Mouse (Mus musculus): Measurements from ENCODE around the gene Ube3c.
A peak's percentile ranks its signal among the peaks of the same experiment; 100 is the strongest.

Ube3c gene

DNA sequence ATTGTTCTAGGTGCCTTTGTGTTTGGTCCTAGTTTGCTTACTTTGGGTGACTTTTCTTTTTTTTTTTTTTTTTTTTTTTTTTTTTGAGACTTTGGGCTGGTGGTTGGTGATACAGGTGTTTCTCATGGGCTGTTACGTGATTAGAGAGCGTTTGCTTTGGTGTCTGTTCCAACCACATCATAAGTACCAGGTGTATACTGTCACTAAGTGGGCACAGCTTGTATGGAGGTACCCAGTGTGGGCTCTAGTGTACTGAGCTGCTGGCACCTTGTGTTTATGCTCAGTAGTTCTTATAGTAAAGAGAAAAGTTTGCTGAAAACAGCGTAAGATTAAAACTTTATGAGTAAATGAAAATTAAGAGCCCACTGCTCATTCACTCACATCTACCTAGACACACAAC is 107.4 kb downstream of the Ube3c start:
- no peak for DNase-seq

DNA sequence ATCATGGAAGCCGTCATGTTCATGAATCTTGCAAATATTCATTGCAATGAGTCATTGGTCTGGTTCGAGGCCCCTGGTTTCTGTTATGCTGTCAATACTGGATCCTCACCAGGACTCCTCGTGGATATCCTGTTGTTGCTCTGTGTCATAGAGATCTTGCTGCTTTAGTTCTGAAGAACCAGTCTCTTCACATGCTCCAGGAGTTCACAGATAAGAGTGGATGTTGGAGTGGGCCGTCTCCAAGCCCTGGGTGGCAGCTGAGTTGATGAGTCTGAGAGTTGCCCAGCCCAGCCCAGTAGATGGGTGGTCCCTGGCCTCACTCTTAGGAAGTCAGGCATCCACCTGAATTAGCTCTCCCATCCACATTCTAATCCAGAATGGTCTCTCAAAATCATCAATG is 116.0 kb downstream of the Ube3c start:
- peak; percentile 73 for DNase-seq

DNA sequence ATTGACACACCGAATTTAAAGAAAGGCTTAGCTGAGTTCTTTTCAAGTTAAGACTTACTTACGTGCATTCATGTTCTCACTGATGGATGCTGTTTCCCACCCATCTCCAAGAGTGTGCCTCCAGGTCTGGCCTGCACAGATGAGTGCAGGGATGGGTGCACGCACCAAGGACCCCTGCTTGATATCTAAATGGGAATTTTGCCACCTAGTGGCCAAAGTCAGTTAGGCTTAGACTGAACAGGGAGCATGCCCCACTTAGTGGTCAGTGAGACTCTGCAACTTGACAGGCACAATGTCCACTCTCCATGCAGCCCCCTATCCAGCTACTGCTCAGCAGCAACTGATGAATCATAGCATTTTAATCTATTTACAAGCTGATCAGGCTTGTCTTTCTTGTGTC is 118.6 kb downstream of the Ube3c start:
- DNase-seq, result no peak

DNA sequence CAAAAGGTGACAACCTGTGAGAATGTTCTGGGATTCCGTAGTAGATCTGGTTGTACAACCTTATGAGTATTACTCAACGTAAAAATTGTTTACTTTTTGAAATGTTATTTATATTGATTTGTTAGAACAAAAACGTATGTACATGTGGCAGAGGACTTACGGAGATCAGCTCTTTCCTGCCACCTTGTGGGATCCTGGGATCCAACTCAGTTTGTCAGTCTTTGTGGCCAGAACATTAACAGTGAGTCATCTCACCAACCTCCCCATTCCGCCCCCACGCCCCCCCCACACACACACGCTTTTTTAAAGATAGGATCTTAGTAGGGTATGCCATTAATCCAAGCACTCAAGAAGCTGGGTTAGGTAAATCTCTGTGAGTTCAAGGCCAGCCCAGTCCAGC is 119.3 kb downstream of the Ube3c start:
- DNase-seq, result no peak

DNA sequence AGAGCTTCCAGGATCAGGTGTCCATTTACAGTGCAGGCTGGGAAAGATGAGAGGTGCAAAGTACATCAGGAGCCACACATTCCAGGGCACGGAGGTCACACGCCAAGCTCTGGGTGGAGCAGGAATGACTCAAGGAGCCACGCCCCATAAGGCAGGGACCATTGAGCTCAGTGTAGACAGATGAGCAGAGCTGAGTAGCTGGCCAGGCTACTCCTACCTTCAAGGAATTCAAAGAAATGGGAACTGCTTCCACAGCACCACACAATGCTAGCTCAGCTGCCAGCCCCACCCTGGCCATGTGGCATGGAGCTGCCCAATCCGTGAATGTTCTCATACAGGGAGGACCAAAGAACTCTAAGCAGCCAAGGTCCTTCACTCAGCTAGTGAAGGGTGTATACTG is 129.5 kb downstream of the Ube3c start:
- no peak for DNase-seq

DNA sequence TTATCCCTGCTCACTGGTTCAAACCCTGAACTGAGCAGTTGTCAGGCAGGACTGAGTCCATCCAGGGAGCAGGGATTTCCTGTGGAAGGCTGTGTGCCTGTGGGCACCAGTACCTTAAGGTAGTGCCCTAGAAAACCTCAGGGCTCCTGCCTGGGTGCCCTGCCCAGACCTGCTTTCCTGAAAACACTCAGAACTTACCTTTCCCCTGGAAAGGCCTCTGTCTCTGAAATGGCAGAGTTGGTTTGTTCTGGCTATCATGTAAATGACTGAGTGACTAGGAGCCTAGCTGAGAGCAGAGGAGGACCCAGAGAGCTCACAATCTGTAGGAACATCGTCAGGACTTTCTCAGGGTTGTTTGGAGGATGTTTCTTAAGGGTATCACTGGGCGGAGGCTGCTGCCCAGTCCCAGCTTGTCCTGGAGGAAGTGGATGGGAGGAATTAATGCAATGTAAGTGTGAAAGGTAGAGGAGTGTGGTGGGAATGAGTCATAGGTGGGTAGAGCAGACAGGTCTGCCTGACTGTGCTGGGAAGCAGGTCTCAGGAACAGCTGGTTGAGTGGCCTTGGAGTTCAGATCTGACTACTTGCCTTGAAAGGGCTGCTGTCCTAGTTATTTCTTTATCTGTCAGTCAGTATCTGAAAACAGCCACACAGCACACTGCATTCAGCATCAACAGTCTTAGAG is 130.6 kb downstream of the Ube3c start:
- no peak for DNase-seq

DNA sequence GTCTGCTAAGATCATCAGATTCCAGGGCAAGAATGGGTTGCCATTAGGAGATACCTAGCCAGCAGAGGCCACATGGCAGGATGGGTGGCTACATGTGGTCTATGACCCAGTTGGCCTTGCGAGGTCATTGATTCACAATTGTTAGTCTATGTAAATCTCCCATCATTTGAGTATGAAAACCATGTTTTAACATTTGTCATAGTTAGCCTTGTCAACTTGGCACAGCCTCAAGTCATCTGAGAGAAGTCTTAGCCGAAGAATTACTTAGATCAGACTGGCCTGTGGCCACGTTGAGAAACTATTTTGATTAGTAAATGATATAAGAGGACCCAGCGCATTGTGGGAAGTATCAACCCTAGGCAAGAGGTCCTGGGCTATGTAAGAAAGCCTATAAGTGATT is 138.2 kb downstream of the Ube3c start:
- no peak for DNase-seq

DNA sequence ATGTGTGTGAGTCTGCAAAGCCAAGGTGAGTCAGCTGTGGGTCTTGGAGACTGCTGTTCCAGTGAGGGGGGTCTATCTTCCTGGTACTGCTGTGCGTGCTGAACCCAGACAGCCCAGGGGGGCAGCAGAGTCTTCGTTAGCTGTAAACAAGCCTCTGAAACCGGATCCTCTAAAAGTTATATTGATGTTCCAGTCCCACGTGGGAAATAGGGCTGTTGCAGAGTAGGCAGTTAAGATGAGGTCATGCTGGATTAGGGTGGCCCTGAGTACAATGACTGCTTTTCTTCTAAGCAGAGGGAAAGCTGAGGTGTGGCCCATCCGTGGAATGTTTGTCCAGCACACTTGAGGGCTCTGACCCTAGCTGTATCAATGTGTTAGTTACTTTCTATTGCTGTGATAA is 139.2 kb downstream of the Ube3c start:
- peak; percentile 92 for DNase-seq

DNA sequence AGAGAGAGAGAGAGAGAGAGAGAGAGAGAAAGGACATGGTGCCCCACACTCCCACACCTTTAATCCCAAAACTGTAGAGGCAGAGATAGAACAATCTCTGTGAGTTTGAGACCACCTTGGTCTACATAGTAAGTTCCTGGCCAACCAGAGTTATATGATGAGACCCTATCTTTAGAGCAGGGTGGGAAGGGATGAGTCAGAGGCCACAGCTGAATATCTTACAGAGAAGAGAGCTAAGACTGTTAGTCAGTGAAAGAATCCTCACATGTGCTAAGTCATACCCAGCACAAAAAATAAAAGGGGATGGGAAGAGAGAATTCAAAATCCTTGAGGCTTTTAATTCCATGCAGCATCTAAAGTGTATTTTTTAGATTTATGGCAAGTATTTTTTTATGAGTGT is 142.6 kb downstream of the Ube3c start:
- DNase-seq, result no peak

DNA sequence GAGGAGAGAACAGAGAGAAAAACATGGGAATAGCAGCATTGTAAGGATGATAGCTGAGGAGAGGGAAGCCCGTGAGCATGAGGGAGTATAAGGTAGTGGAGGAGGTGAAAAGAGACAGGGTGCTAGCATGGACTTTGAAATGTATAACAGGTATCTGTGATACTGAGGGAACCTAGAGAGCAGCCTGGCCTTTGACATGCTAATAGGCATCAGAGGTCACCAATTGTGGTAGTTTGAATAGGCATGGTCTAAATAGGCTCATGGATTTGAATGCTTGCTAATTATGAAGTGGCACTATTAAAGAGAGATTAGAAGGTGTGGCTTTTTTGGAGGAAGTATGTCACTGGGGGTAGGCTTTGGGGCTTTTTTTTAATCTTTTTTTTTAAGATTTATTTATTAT is 143.9 kb downstream of the Ube3c start:
- no peak for DNase-seq

DNA sequence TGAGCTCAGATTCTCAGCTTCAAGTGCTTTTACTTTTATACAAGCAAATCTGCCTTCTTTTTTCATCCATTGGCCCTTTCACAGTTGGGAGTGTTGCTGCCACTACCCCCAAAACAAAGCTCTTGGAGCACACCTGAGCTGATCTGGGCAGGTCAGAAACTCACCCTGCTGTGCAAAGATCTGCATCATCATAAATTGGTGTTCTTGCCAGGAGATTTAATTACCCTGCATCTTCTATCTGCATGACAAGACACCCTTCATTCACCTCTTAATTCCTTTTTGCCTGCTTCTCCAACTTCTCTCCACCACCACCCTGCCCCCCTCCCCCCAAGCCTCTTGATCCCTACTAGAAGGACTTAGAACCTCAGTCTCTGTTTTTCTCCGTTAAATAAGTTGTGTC is 152.1 kb downstream of the Ube3c start:
- DNase-seq, result no peak

DNA sequence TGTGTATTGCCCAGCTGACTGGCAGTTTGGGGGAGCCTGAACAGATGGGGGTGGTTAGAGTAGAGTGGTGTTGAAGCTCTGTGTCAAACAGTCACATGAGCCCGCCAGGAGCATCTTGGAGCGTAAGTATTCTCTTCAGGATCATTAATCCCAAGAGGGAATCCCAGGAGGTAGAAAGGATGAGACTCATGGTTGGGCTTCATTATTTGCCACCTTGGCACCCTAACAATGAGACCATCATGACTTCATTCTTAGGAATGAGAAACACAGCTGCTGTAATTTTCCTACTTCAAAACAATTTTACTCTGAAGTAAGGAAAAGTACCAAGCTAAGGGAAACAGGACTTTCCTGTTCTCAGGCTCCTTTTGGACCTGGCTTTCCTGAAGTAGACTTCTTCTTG is 156.3 kb downstream of the Ube3c start:
- DNase-seq, result no peak
